Mouse (Mus musculus) c-Kit-positive CD71-negative TER-119-negative erythroid progenitor cells, embryonic 14.5 days (primary cell): ENCODE results near the gene Zic4.

Experiments
- DNase-seq: peaks from one replicate; pipeline ENCODE4 v3.0.0-alpha.2; 2013; ENCODE audit warnings: low read depth

Zic4 gene

GRCm38 (mm10) chr9:91361856-91362601 lies at the start of gene Zic4:
TSS of gene Zic4 (plus strand) at chr9:91362413.
- DNase-seq = no peak

- DNase-seq = no peak
These were observed 14.6 kb upstream of the Zic4 start for GRCm38 (mm10) chr9:91347591-91347990.

- DNase-seq = no peak
These were observed 13.5 kb upstream of the Zic4 start for GRCm38 (mm10) chr9:91348746-91349145.

- no peak for DNase-seq
These were observed 11.9 kb upstream of the Zic4 start for GRCm38 (mm10) chr9:91350211-91350791.

GRCm38 (mm10) chr9:91350861-91351291 lies 11.3 kb upstream of the Zic4 start:
- no peak for DNase-seq

- DNase-seq = no peak
These were observed 10.9 kb upstream of the Zic4 start for GRCm38 (mm10) chr9:91351361-91351760.

GRCm38 (mm10) chr9:91351961-91352411 lies 10.2 kb upstream of the Zic4 start:
- DNase-seq = no peak

GRCm38 (mm10) chr9:91352786-91353185 lies 9.4 kb upstream of the Zic4 start:
- no peak for DNase-seq

GRCm38 (mm10) chr9:91353551-91354433 lies 8.4 kb upstream of the Zic4 start:
- DNase-seq = no peak

GRCm38 (mm10) chr9:91354434-91355269 lies 7.6 kb upstream of the Zic4 start:
- DNase-seq = no peak

- DNase-seq = no peak
These were observed 7.0 kb upstream of the Zic4 start for GRCm38 (mm10) chr9:91355270-91355589.

GRCm38 (mm10) chr9:91355629-91356352 lies 6.4 kb upstream of the Zic4 start:
- DNase-seq = no peak

- DNase-seq = no peak
These were observed 5.9 kb upstream of the Zic4 start for GRCm38 (mm10) chr9:91356353-91356740.

- DNase-seq = no peak
These were observed 4.9 kb upstream of the Zic4 start for GRCm38 (mm10) chr9:91357321-91357720.

- DNase-seq = no peak
These were observed 3.1 kb upstream of the Zic4 start for GRCm38 (mm10) chr9:91358851-91359687.

- no peak for DNase-seq
These were observed 1.8 kb upstream of the Zic4 start for GRCm38 (mm10) chr9:91360151-91361032.

GRCm38 (mm10) chr9:91361033-91361855 lies 969 bp upstream of the Zic4 start:
- no peak for DNase-seq

GRCm38 (mm10) chr9:91363011-91363730 lies 958 bp downstream of the Zic4 start:
- DNase-seq = no peak
